Mouse (Mus musculus) MEL (cell line): ENCODE data around the gene 4930519G04Rik.

Experiments used
- CTCF ChIP-seq, 3 experiments: IDR thresholded peaks in 2 of 3; conservative IDR thresholded peaks in 1 of 3; 2 replicates each; pipeline ENCODE4 v1.5.1; 2011 to 2012; ENCODE audit warnings: low read length in 3 of 3, low read depth in 2 of 3, mild to moderate bottlenecking in 2 of 3, improper control_type of control experiment in 1 of 3, inconsistent platforms in 1 of 3, mixed read lengths in 1 of 3, moderate library complexity in 1 of 3; ENCODE audit not compliant: control insufficient read depth in 1 of 3, insufficient read depth in 1 of 3, poor library complexity in 1 of 3, severe bottlenecking in 1 of 3
- E2F4 ChIP-seq: IDR thresholded peaks from 2 replicates; pipeline ENCODE4 v1.6.1; 2011; ENCODE audit warnings: low read depth, low read length, improper control_type of control experiment, borderline replicate concordance
- UBTF ChIP-seq: IDR thresholded peaks from 2 replicates; pipeline ENCODE4 v1.6.1; 2012; ENCODE audit warnings: low read depth, mild to moderate bottlenecking, inconsistent platforms, low read length, improper control_type of control experiment, moderate library complexity, borderline replicate concordance; ENCODE audit not compliant: insufficient read depth

GRCm38 (mm10) chr5:114877487-114877886, 24.0 kb downstream of the 4930519G04Rik start:
- TF ChIP-seq CTCF (IDR thresholded peaks at IDR 0.05 in 2 of 3, conservative IDR thresholded peaks at IDR 0.05 in 1 of 3; ENCODE audit: control insufficient read depth in 1 of 3, insufficient read depth in 1 of 3, low read depth in 2 of 3, low read length in 3 of 3, poor library complexity in 1 of 3, severe bottlenecking in 1 of 3), result no peak
- no peak for TF ChIP-seq UBTF
- no peak for TF ChIP-seq E2F4
